Mouse (Mus musculus) heart, adult 9 months (tissue): ENCODE data around the gene Hip1.
"Not testable (repeated sequence)": the region's sequence is repeated elsewhere in the genome, so short reads cannot be mapped to it uniquely, and the experiment has no call there.

Experiments used
- DNase-seq, 2 experiments: peaks; one replicate each; pipeline ENCODE4 v3.0.0; 2022; ENCODE audit warnings: low spot score in 2 of 2

Hip1 gene

GRCm38 (mm10) chr5:135492126-135492525 is 52.8 kb downstream of the Hip1 start:
- DNase-seq = no peak

GRCm38 (mm10) chr5:135489695-135490294 is 55.1 kb downstream of the Hip1 start:
- DNase-seq = no peak

GRCm38 (mm10) chr5:135488881-135489694 is 55.8 kb downstream of the Hip1 start:
- peak; percentile 80 to 86 for DNase-seq

GRCm38 (mm10) chr5:135488222-135488880 is 56.6 kb downstream of the Hip1 start:
- no peak for DNase-seq

GRCm38 (mm10) chr5:135485289-135485688 is 59.6 kb downstream of the Hip1 start:
- no peak for DNase-seq

GRCm38 (mm10) chr5:135483865-135484264 is 61.1 kb downstream of the Hip1 start:
- not testable (repeated sequence) for DNase-seq

GRCm38 (mm10) chr5:135478877-135479600 is 65.9 kb downstream of the Hip1 start:
- peak in 1 of 2 experiments; percentile 58 for DNase-seq

- no peak for DNase-seq
Observed at GRCm38 (mm10) chr5:135476199-135476598, 68.7 kb downstream of the Hip1 start.

GRCm38 (mm10) chr5:135472405-135472804 is 72.5 kb downstream of the Hip1 start:
- DNase-seq = peak in 1 of 2 experiments; percentile 44

GRCm38 (mm10) chr5:135471747-135472146 is 73.2 kb downstream of the Hip1 start:
- DNase-seq = no peak

- no peak for DNase-seq
Observed at GRCm38 (mm10) chr5:135468280-135468679, 76.6 kb downstream of the Hip1 start.

GRCm38 (mm10) chr5:135465833-135466291 is 79.1 kb downstream of the Hip1 start:
- DNase-seq = peak; percentile 52 to 80

- no peak for DNase-seq
Observed at GRCm38 (mm10) chr5:135463380-135463779, 81.5 kb downstream of the Hip1 start.

GRCm38 (mm10) chr5:135460833-135461173 is 84.1 kb downstream of the Hip1 start:
- DNase-seq = no peak

- peak; percentile 39 to 63 for DNase-seq
Observed at GRCm38 (mm10) chr5:135460152-135460832, 84.6 kb downstream of the Hip1 start.

- DNase-seq = peak in 1 of 2 experiments; percentile 9
Observed at GRCm38 (mm10) chr5:135459486-135459885, 85.4 kb downstream of the Hip1 start.

- no peak for DNase-seq
Observed at GRCm38 (mm10) chr5:135457961-135458360, 87.0 kb downstream of the Hip1 start.

GRCm38 (mm10) chr5:135456515-135456914 is 88.4 kb downstream of the Hip1 start:
- no peak for DNase-seq

- no peak for DNase-seq
Observed at GRCm38 (mm10) chr5:135454256-135454655, 90.7 kb downstream of the Hip1 start.

GRCm38 (mm10) chr5:135451559-135451958 is 93.4 kb downstream of the Hip1 start:
- not testable (repeated sequence) for DNase-seq

- DNase-seq = no peak
Observed at GRCm38 (mm10) chr5:135451100-135451499, 93.8 kb downstream of the Hip1 start.
